Mouse (Mus musculus) adrenal gland, postnatal 36 days (tissue): ENCODE measurements around the gene Trpm4. TPM values are rescaled to one million over a fixed set of nuclear protein-coding genes. Genes with fewer than 3 reads are reported as not detected.
"Not testable (repeated sequence)": the region's sequence is repeated elsewhere in the genome, so short reads cannot be mapped to it uniquely, and the experiment has no call there.

ENCODE experiments used
- DNase-seq, 2 experiments: peaks; one replicate each; pipeline ENCODE4 v3.0.0; 2021; ENCODE audit warnings: mixed read lengths in 1 of 2
- long read RNA-seq, 2 experiments: library from polyadenylated mRNA; stranded (forward); transcript quantifications; one replicate each; pipeline ENCODE4 v2.0.0; 2021; ENCODE audit warnings: borderline sequencing depth in 2 of 2
- total RNA-seq, 2 experiments: library from RNA; stranded (reverse); gene quantifications; 2 replicates each; pipeline ENCODE4 v1.2.3; 2021

Trpm4 gene
- 1 to 10 TPM; 5.7 to 8.5 TPM for total RNA-seq
- long read RNA-seq, experiment 1, full-length matches to known transcripts = 1 of 4 reads
- long read RNA-seq, experiment 1, partial matches to known transcripts = 1 of 4 reads
- long read RNA-seq, experiment 1, other reads (novel, unspliced or antisense) = 2 of 4 reads
- long read RNA-seq, experiment 2, partial matches to known transcripts = 0 of 2 reads
- long read RNA-seq, experiment 2, other reads (novel, unspliced or antisense) = 1 of 2 reads

- DNase-seq = peak; percentile 88 to 93
These were observed at the start of gene Trpm4 for GRCm38 (mm10) chr7:45333431-45333982. Gene Trpm4, minus strand, starts transcription at chr7:45333780.

GRCm38 (mm10) chr7:45376057-45376456 is 42.5 kb upstream of the Trpm4 start:
- DNase-seq = no peak

- DNase-seq = no peak
These were observed 41.0 kb upstream of the Trpm4 start for GRCm38 (mm10) chr7:45374620-45375019.

GRCm38 (mm10) chr7:45372371-45372770 is 38.8 kb upstream of the Trpm4 start:
- DNase-seq = peak; percentile 40 to 43

GRCm38 (mm10) chr7:45370475-45371311 is 37.1 kb upstream of the Trpm4 start, which contains the start of gene Lin7b:
Gene Lin7b, minus strand, starts transcription at chr7:45370583.
- DNase-seq = peak; percentile 93 to 96

- no peak for DNase-seq
These were observed 36.4 kb upstream of the Trpm4 start for GRCm38 (mm10) chr7:45369836-45370474.

- no peak for DNase-seq
These were observed 35.6 kb upstream of the Trpm4 start for GRCm38 (mm10) chr7:45369022-45369745.

- DNase-seq = no peak
These were observed 34.6 kb upstream of the Trpm4 start for GRCm38 (mm10) chr7:45368178-45368577.

GRCm38 (mm10) chr7:45367020-45367880 is 33.7 kb upstream of the Trpm4 start:
- DNase-seq = peak; percentile 98 to 99

GRCm38 (mm10) chr7:45366652-45367019 is 33.1 kb upstream of the Trpm4 start, which contains the start of gene Ppfia3:
Gene Ppfia3, minus strand, starts transcription at chr7:45367019.
- DNase-seq = no peak

- DNase-seq = peak; percentile 66 to 81
These were observed 32.4 kb upstream of the Trpm4 start for GRCm38 (mm10) chr7:45365742-45366651.

GRCm38 (mm10) chr7:45363983-45364382 is 30.4 kb upstream of the Trpm4 start:
- DNase-seq = no peak

GRCm38 (mm10) chr7:45362801-45363200 is 29.2 kb upstream of the Trpm4 start:
- DNase-seq = peak in 1 of 2 experiments; percentile 37

GRCm38 (mm10) chr7:45361243-45361804 is 27.7 kb upstream of the Trpm4 start:
- peak; percentile 80 to 84 for DNase-seq

- DNase-seq = no peak
These were observed 27.0 kb upstream of the Trpm4 start for GRCm38 (mm10) chr7:45360404-45361125.

GRCm38 (mm10) chr7:45359081-45359480 is 25.5 kb upstream of the Trpm4 start:
- not testable (repeated sequence) for DNase-seq

- no peak for DNase-seq
These were observed 22.5 kb upstream of the Trpm4 start for GRCm38 (mm10) chr7:45356087-45356486.

- no peak for DNase-seq
These were observed 21.9 kb upstream of the Trpm4 start for GRCm38 (mm10) chr7:45355318-45356020.
